Mouse (Mus musculus) urinary bladder, postnatal 4 days (tissue): ENCODE results near the gene Dock6.
"Not testable (repeated sequence)": the region's sequence is repeated elsewhere in the genome, so short reads cannot be mapped to it uniquely, and the experiment has no call there.

Experiments used
- DNase-seq, 2 experiments: peaks; one replicate each; pipeline ENCODE4 v3.0.0; 2021 to 2022; ENCODE audit warnings: low spot score in 2 of 2

Gene Dock6

DNA sequence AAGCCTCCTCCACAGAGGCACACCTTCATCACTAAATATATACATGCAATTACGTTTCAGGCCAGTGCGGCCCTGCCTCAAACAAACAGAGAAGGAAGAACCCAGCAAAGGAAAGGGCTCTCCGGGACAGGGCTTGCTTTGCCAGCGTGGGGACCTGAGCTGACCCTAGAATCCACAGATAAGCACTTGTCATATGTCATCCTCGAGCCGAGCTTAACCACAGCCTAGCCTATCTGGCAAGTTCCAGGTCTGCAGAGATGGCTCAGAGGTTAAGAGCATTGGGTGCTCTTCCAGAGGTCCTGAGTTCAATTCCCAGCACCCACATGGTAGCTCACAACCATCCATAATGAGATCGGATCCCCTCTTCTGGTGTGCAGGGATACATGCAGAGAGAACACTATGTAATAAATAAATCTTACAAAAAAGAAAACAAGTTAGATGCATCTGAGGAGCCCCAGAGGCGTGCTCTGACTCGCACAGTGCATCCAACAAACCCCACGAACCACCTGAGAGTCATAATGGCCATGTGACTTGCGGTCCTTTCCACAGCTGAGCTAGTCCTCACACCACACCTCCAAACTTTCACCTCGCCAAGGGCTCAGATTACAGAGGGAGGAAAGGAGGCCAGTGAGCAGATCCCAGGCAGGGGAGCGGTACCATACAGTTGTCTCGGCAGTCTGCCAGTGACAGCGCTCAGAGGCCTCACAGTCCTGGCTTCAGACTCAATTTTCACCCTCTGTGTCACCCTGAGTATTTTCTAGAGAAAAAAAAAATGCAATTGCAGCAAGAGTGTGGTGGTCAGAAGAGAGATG, 70.6 kb downstream of the Dock6 start:
- DNase-seq, result no peak

DNA sequence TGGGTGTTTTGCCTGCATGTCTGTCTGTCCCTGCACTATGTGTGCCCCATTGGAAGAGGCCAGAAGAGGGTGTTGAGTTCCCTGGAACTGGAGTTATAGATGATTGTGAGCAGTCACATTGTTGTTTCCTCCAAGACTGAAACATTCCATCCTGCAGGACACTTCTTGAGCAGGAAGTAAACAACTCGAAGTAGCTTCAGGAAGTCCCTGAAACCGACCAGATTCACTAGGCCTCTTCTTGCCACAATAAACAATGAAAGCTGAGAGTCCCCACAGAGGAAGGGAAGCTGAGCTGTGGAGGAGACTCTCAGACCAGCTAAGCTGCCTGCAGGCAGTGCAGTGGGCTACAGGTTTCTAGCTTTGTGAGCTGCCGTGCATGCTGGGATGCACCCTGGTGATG, 74.7 kb downstream of the Dock6 start:
- no peak for DNase-seq

- DNase-seq, result no peak
These were observed 78.1 kb downstream of the Dock6 start for GRCm38 (mm10) chr9:21774353-21774752.

GRCm38 (mm10) chr9:21773396-21773795, 79.0 kb downstream of the Dock6 start:
- DNase-seq, result not testable (repeated sequence)

- DNase-seq, result peak; percentile 55 to 65
These were observed 82.8 kb downstream of the Dock6 start for GRCm38 (mm10) chr9:21769558-21770183.

GRCm38 (mm10) chr9:21768511-21769411, 83.7 kb downstream of the Dock6 start:
- DNase-seq, result peak in 1 of 2 experiments; percentile 60

GRCm38 (mm10) chr9:21767896-21768295, 84.5 kb downstream of the Dock6 start:
- DNase-seq, result peak in 1 of 2 experiments; percentile 48

DNA sequence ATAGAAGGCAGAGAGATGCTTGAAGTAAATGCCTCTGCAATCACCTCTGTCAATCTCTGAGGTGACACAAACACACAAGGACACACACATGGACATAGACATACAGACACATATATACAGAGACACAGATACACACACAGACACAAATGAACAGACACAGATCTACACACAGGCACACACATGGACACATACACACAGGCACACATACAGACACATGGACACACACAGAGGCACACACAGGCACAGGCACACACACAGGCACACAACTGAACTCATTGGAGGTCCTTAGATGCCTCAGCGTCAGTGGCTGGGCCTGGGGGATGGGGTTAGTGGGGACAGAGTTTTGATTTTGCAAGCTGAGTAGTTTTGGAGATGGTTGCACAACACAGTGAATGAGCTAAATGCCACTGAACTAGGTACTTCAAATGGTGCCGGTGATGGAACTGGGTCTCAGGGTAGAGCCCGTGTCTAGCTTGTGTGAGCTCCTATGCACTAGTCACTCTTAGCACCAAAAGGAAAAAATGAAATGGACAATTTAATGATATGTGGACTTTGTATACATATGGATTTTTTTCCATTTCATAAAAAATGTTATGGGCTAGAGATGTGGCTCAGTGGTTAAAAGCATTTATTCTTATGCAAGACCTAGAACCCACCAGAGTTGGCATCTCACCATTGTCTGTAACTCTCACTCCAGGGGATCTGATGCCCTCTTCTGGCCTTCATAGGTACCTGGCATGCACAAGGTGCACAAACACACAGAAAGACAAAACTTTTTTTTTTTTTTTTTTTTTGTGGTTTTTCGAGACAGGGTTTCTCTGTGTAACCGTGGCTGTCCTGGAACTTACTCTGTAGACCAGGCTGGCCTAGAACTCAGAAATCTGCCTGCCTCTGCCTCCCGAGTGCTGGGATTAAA, 88.1 kb downstream of the Dock6 start:
- no peak for DNase-seq

- DNase-seq, result no peak
These were observed 90.3 kb downstream of the Dock6 start for GRCm38 (mm10) chr9:21762135-21762534.

DNA sequence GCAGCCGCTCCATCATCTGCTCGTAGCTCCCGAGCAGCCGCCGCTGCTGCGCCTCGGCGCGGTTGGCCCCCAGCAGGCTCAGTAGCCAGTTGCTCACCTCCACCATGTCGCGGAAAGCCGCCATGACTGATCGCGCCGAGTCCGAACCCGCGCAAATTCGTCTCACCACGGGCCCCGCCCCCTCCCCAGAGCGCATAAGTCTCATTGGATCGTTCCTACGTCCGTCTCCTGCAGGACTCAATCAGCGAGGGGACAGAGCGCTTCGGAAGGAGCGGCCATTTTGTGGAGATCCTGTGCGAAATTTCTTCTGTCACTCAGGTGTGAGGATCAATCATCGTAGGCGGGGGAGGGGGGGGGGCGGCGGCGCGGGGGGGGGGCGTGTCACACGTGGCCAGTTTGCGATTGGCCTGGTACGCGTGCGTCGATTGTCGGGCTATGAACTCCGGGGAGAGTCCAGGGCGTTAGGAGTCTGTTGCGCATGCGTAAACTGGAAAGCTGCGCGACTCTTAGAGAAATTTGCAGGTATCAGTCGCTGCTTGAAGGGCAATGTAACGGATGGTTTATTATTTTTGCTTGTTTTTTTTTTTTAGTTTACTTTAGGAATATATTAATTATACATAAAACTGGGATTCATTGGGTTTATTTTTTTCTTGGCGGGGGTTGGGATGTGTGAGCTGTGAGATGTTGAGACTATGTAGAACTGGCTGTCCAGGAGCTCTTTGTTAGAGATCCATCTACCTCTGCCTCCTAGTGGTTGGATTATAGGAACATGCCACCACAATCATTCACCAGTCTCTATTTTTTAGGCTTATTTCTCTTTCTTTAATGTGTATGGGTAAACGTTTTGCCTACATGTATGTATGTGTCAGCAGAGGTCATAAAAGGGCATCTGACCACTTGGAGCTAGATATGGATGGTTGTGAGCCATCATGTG, 92.0 kb downstream of the Dock6 start, which contains the start of gene Spc24:
TSS of gene Spc24 (minus strand) at position 149 of the 934 bp plus-strand sequence.
- peak; percentile 88 to 94 for DNase-seq

DNA sequence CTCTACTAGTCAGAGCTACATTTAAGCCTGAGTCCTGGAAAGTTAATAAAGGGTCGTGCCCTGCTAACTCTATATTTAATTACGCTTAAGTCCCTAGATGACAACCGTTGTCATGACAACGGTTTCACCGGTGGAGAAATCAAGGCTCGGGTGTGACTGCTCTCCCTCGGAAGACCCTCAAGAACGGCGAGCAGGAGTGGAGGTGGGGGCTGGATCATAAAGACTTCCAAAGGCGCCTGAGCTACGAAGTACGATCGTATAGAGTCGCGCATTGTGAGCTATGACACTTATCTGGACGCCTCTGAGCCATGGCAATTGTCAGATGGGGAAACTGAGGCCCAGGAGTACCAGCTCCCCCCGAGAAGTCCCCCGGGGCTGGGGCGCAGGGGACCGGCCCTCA, 92.7 kb downstream of the Dock6 start:
- no peak for DNase-seq

GRCm38 (mm10) chr9:21758576-21759529, 93.6 kb downstream of the Dock6 start:
- no peak for DNase-seq

- DNase-seq, result no peak
These were observed 97.7 kb downstream of the Dock6 start for GRCm38 (mm10) chr9:21754516-21755321.

- peak; percentile 75 to 76 for DNase-seq
These were observed 98.4 kb downstream of the Dock6 start for GRCm38 (mm10) chr9:21754003-21754402.

- DNase-seq, result peak; percentile 71
These were observed 100.1 kb downstream of the Dock6 start for GRCm38 (mm10) chr9:21752252-21752792.

- DNase-seq, result no peak
These were observed 101.1 kb downstream of the Dock6 start for GRCm38 (mm10) chr9:21751347-21751746.

DNA sequence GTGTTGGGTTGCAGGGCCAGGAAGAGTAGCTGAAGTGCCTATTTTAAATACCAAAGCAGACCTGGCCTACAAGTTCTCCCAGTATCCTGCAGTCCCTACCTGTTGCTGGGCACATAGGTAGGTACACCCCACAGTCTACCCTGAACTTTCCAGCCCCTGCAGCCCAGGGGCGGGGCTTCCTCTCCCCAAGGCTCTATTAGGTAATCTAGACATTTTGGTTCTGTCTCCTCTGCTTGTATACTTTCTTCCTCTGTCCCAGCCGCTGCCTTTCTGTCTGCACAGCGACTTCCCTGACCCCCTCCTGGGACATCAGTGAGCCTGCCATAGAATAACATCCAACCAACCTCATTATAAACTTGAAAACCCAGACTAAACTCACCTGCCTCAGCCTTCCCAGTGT, 102.1 kb downstream of the Dock6 start:
- no peak for DNase-seq
